Mouse (Mus musculus) thymus, postnatal 10 days (tissue): ENCODE data around the gene Carns1.
A peak's percentile ranks its signal among the peaks of the same experiment; 100 is the strongest.
"Not testable (repeated sequence)": the region's sequence is repeated elsewhere in the genome, so short reads cannot be mapped to it uniquely, and the experiment has no call there.

Experiments
- DNase-seq, 2 experiments: peaks; one replicate each; pipeline ENCODE4 v3.0.0; 2021; ENCODE audit warnings: low spot score in 2 of 2

The Carns1 gene

GRCm38 (mm10) chr19:4131768-4132167, 43.5 kb downstream of the Carns1 start:
- DNase-seq = no peak

- no peak for DNase-seq
These were observed 44.2 kb downstream of the Carns1 start for GRCm38 (mm10) chr19:4131075-4131474.

GRCm38 (mm10) chr19:4130106-4130505, 45.2 kb downstream of the Carns1 start:
- no peak for DNase-seq

GRCm38 (mm10) chr19:4129462-4129861, 45.8 kb downstream of the Carns1 start:
- DNase-seq = no peak

- no peak for DNase-seq
These were observed 48.4 kb downstream of the Carns1 start for GRCm38 (mm10) chr19:4126759-4127495.

- peak; percentile 98 to 99 for DNase-seq
These were observed 49.3 kb downstream of the Carns1 start, which contains the start of gene Aip for GRCm38 (mm10) chr19:4125741-4126696. Aip (minus strand) TSS chr19:4125858.

GRCm38 (mm10) chr19:4125268-4125667, 50.0 kb downstream of the Carns1 start:
- DNase-seq = not testable (repeated sequence)

GRCm38 (mm10) chr19:4124432-4124831, 50.8 kb downstream of the Carns1 start:
- DNase-seq = no peak

- no peak for DNase-seq
These were observed 52.6 kb downstream of the Carns1 start for GRCm38 (mm10) chr19:4122411-4123370.

- DNase-seq = not testable (repeated sequence)
These were observed 53.4 kb downstream of the Carns1 start for GRCm38 (mm10) chr19:4121896-4122295.

- peak; percentile 98 to 99 for DNase-seq
These were observed 54.0 kb downstream of the Carns1 start for GRCm38 (mm10) chr19:4121097-4121805.

GRCm38 (mm10) chr19:4120496-4120895, 54.8 kb downstream of the Carns1 start:
- no peak for DNase-seq

- DNase-seq = peak in 1 of 2 experiments; percentile 46
These were observed 55.4 kb downstream of the Carns1 start for GRCm38 (mm10) chr19:4119716-4120487.

GRCm38 (mm10) chr19:4118350-4118749, 56.9 kb downstream of the Carns1 start:
- no peak for DNase-seq

- DNase-seq = no peak
These were observed 58.3 kb downstream of the Carns1 start for GRCm38 (mm10) chr19:4117006-4117405.

GRCm38 (mm10) chr19:4115816-4116215, 59.5 kb downstream of the Carns1 start:
- no peak for DNase-seq

- DNase-seq = no peak
These were observed 60.1 kb downstream of the Carns1 start for GRCm38 (mm10) chr19:4115144-4115543.

- DNase-seq = no peak
These were observed 60.7 kb downstream of the Carns1 start for GRCm38 (mm10) chr19:4114551-4114950.
